Mouse (Mus musculus) sigmoid colon, adult 10 weeks (tissue): ENCODE data around the gene Olfr1053. TPM values are rescaled to one million over a fixed set of nuclear protein-coding genes. Genes with fewer than 3 reads are reported as not detected.

Experiments
- polyA plus RNA-seq: library from polyadenylated mRNA; stranded (reverse); fragments of 350-450 nt; fragmentation: Illumina TruSeq; extraction: RNeasy Lipid Tissue Mini Kit (QIAGEN cat#74804); gene quantifications from one replicate; pipeline ENCODE4 v1.2.3, GENCODE M21; 2014; ENCODE audit warnings: low read depth, low replicate concordance

Gene Olfr1053
- polyA plus RNA-seq, result not detected

DNA sequence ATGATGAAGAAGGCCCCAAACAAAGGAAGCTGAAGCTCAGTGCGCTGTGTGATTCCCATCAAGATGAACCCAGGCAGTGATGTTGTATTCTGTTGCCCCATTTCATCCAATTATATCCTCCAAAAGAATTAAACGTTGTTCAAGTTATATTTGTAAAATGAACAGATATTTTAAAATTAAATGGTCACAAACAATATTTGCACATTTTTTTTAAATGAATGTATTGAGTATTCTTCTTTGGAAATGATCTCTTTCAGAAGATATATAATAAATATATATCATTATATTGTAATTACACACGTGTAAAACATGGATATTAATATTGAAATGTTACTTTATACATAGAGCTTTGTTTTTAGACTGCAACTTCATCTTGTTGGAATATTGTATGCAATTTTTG is at the start of gene Olfr1053:
Olfr1053 (minus strand) TSS at position 101 of the 400 bp plus-strand sequence.

DNA sequence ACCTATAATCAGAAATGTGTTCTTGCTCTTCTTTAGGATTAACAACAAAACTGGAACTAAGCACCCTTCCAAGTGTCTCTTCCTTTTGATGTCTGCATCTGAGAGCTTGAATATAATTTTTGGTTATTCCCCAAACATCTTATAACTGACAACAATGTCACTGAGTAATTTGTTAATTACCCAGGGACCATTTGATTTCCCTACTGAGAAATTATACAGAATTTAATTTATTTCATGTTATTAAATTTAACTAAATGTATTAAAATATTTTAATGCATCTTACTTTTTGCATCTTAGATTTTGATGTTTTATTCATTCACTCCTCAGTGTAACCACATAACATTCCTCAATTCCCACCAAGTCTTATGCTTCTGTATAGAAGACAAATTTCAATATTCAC is 47.3 kb upstream of the Olfr1053 start, which contains the start of gene Olfr1056:
Olfr1056 (minus strand) TSS at position 101 of the 400 bp plus-strand sequence.

DNA sequence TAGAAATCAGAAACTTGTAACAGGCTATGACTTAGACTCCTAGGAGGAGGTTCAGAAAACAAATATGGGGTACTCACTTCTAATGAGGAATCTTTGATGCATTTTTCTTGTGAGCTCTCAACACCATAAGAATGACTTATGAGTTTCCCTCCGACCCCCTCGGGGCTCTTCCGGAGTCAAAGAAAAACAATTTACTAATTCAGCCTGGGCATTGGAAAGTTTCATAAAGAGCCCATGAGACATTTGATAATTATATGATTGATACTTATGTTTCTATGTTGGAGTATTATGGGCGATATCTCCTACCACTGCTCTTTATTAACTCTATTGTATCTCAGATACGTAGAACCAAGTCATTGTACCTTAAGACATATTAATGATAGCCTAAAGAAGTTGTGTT is 35.1 kb upstream of the Olfr1053 start, which contains the start of gene Olfr1055:
Olfr1055 (minus strand) TSS at position 101 of the 400 bp plus-strand sequence.

DNA sequence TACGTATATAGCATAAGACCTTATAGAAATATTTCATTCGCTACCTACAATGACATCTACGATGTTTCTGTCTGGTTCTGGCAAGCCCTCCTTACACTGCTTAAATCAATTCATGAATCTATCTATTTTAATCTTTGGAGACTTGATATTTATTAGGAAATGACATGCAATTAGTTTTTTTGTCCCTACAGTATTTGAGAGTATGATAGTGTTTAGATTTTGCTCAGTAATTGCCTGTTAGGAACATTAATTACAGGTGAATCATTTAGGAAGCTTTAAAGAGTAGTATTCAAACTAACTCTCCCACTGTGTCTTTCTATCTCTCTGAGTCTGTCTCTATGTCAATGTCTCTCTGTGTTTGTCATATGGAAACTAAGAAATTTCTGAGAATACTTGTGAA is 20.2 kb upstream of the Olfr1053 start, which contains the start of gene Olfr1054:
Olfr1054 (minus strand) TSS at position 101 of the 400 bp plus-strand sequence.

DNA sequence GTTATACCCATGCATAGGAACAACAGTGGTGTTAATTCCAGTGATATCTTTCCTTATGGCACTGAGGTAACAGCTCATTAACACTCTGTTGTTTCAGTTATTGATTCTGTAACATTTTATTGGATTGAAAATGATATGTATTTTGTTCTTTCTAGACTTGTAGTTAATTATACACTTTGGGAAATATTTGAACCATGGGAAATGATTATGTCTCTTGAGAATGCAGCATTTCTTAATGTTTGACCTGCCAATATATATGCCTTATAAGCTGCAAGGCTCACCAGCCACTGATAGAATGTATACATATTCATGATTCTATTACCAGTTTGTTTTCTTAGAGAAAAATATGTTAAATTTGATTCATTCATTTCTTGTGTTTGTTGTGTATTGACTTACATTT is 22.9 kb downstream of the Olfr1053 start, which contains the start of gene Olfr1052:
Olfr1052 (plus strand) TSS at position 301 of the 400 bp plus-strand sequence.

DNA sequence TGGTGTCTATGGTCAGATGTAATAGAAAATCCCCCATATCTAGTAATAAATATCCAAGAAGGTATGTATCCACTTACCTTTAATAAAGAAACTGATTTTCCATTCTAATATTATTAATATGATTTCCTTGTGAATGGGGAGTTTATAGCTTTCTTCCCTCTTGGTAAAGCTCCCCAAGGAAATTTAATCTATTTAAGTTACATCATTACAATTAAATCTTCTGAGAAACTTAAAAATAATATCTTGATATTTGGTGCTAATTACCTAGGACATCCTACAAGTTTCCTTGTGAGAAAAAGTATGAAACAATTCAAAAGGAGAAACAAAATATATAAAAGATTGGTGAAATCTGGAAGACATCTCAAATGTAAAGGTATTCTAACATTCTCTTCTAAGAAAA is 36.1 kb downstream of the Olfr1053 start, which contains the start of gene Olfr1051:
Olfr1051 (minus strand) TSS at position 101 of the 400 bp plus-strand sequence.

Other genes with a start within 250 kb of the Olfr1053 start
- not detected for gene Olfr1036, start 241.3 kb downstream of the Olfr1053 start, polyA plus RNA-seq
- gene Olfr1037, start 227.9 kb downstream of the Olfr1053 start, polyA plus RNA-seq, result not detected
- not detected for gene Olfr1039, start 179.4 kb downstream of the Olfr1053 start, polyA plus RNA-seq
- not detected for gene Olfr1040, start 168.6 kb downstream of the Olfr1053 start, polyA plus RNA-seq
- gene Olfr1042, start 153.4 kb downstream of the Olfr1053 start, polyA plus RNA-seq, result not detected
- gene Olfr1043, start 147.8 kb downstream of the Olfr1053 start, polyA plus RNA-seq, result not detected
- gene Olfr1044, start 137.5 kb downstream of the Olfr1053 start, polyA plus RNA-seq, result not detected
- not detected for gene Olfr52, start 129.6 kb downstream of the Olfr1053 start, polyA plus RNA-seq
- gene Olfr1045, start 112.3 kb downstream of the Olfr1053 start, polyA plus RNA-seq, result not detected
- gene Olfr1046, start 96.0 kb downstream of the Olfr1053 start, polyA plus RNA-seq, result not detected
- gene Olfr1047, start 83.9 kb downstream of the Olfr1053 start, polyA plus RNA-seq, result not detected
- not detected for gene Olfr1048, start 75.0 kb downstream of the Olfr1053 start, polyA plus RNA-seq
- not detected for gene Olfr1049, start 57.0 kb downstream of the Olfr1053 start, polyA plus RNA-seq
- not detected for gene Olfr1051, start 36.2 kb downstream of the Olfr1053 start, polyA plus RNA-seq
- gene Olfr1052, start 22.8 kb downstream of the Olfr1053 start, polyA plus RNA-seq, result not detected
- not detected for gene Olfr1054, start 20.1 kb upstream of the Olfr1053 start, polyA plus RNA-seq
- gene Olfr1055, start 35.0 kb upstream of the Olfr1053 start, polyA plus RNA-seq, result not detected
- gene Olfr1056, start 47.2 kb upstream of the Olfr1053 start, polyA plus RNA-seq, result not detected
- not detected for gene Olfr1057, start 63.1 kb upstream of the Olfr1053 start, polyA plus RNA-seq
- gene Olfr1058, start 73.3 kb upstream of the Olfr1053 start, polyA plus RNA-seq, result not detected
- gene Olfr1061, start 98.8 kb upstream of the Olfr1053 start, polyA plus RNA-seq, result not detected
- not detected for gene Olfr1062, start 111.5 kb upstream of the Olfr1053 start, polyA plus RNA-seq
- gene Olfr1065, start 135.3 kb upstream of the Olfr1053 start, polyA plus RNA-seq, result not detected
- gene Olfr1066, start 141.0 kb upstream of the Olfr1053 start, polyA plus RNA-seq, result not detected
- gene Olfr228, start 172.1 kb upstream of the Olfr1053 start, polyA plus RNA-seq, result not detected
- not detected for gene Olfr1076, start 193.2 kb upstream of the Olfr1053 start, polyA plus RNA-seq
- not detected for gene Olfr1079, start 227.2 kb upstream of the Olfr1053 start, polyA plus RNA-seq
- not detected for gene Olfr1080, start 243.0 kb upstream of the Olfr1053 start, polyA plus RNA-seq